Mouse (Mus musculus): ENCODE data around the gene Aacs. TPM values are rescaled to one million over a fixed set of nuclear protein-coding genes. Genes with fewer than 3 reads are reported as not detected.
"Not testable (repeated sequence)": the region's sequence is repeated elsewhere in the genome, so short reads cannot be mapped to it uniquely, and the experiment has no call there.

The Aacs gene
- total RNA-seq, 2 experiments from 2014 or later: 96.1 to 101 TPM

- DNase-seq: no peak
Observed at GRCm38 (mm10) chr5:125465192-125465591, 10.4 kb upstream of the Aacs start.

GRCm38 (mm10) chr5:125465701-125466106 lies 9.9 kb upstream of the Aacs start:
- peak; percentile 96 to 97 for DNase-seq

- no peak for DNase-seq
Observed at GRCm38 (mm10) chr5:125466483-125466882, 9.1 kb upstream of the Aacs start.

GRCm38 (mm10) chr5:125467261-125467660 lies 8.4 kb upstream of the Aacs start:
- DNase-seq: peak in 1 of 2 experiments; percentile 58

- peak; percentile 49 to 51 for DNase-seq
Observed at GRCm38 (mm10) chr5:125470713-125471112, 4.9 kb upstream of the Aacs start.

- DNase-seq: no peak
Observed at GRCm38 (mm10) chr5:125472796-125473475, 2.7 kb upstream of the Aacs start.

- DNase-seq: no peak
Observed at GRCm38 (mm10) chr5:125475030-125475429, 584 bp upstream of the Aacs start.

- peak in 1 of 2 experiments; percentile 30 for DNase-seq
Observed at GRCm38 (mm10) chr5:125476286-125476625, 642 bp downstream of the Aacs start.

GRCm38 (mm10) chr5:125476799-125477198 lies 1.2 kb downstream of the Aacs start:
- DNase-seq: no peak

GRCm38 (mm10) chr5:125477533-125477932 lies 1.9 kb downstream of the Aacs start:
- DNase-seq: no peak

GRCm38 (mm10) chr5:125478037-125478436 lies 2.4 kb downstream of the Aacs start:
- no peak for DNase-seq

- DNase-seq: no peak
Observed at GRCm38 (mm10) chr5:125479376-125479775, 3.8 kb downstream of the Aacs start.

- DNase-seq: no peak
Observed at GRCm38 (mm10) chr5:125480434-125481231, 5.0 kb downstream of the Aacs start.

GRCm38 (mm10) chr5:125482474-125482873 lies 6.9 kb downstream of the Aacs start:
- DNase-seq: no peak

GRCm38 (mm10) chr5:125483712-125484611 lies 8.3 kb downstream of the Aacs start:
- no peak for DNase-seq

GRCm38 (mm10) chr5:125485031-125485778 lies 9.6 kb downstream of the Aacs start:
- DNase-seq: no peak

- peak; percentile 60 to 62 for DNase-seq
Observed at GRCm38 (mm10) chr5:125486088-125486487, 10.5 kb downstream of the Aacs start.

- no peak for DNase-seq
Observed at GRCm38 (mm10) chr5:125487375-125488115, 11.9 kb downstream of the Aacs start.

GRCm38 (mm10) chr5:125488116-125488455 lies 12.5 kb downstream of the Aacs start:
- peak in 1 of 2 experiments; percentile 39 for DNase-seq

- not testable (repeated sequence) for DNase-seq
Observed at GRCm38 (mm10) chr5:125488953-125489352, 13.3 kb downstream of the Aacs start.

- peak in 1 of 2 experiments; percentile 40 for DNase-seq
Observed at GRCm38 (mm10) chr5:125491107-125491506, 15.5 kb downstream of the Aacs start.
